Mouse (Mus musculus) heart, embryonic 16.5 days (tissue): ENCODE measurements around the gene Smad3. TPM values are rescaled to one million over a fixed set of nuclear protein-coding genes. Genes with fewer than 3 reads are reported as not detected.

Experiments
- ATAC-seq: fragments of 200-750 bp; cut with Nextera tagmentation; replicated peaks from 2 replicates; pipeline ENCODE4 v1.8.0; 2017; ENCODE audit warnings: moderate number of reproducible peaks; ENCODE audit not compliant: insufficient read depth, low FRiP score; ENCODE audit errors: extremely low read depth
- H3K27ac ChIP-seq: fragments of 300-500 bp; sonication (generic); 2 replicates; pipeline ENCODE4 v1.5.1; 2014; ENCODE audit warnings: mild to moderate bottlenecking, low read length, control low read depth, moderate library complexity
- H3K27me3 ChIP-seq: fragments of 300-500 bp; sonication (generic); 2 replicates; pipeline ENCODE4 v1.6.1; 2014; ENCODE audit warnings: low read length, mixed read lengths; ENCODE audit not compliant: control insufficient read depth, insufficient read depth
- H3K36me3 ChIP-seq: fragments of 300-500 bp; sonication (generic); 2 replicates; pipeline ENCODE4 v1.6.1; 2014; ENCODE audit not compliant: control insufficient read depth, insufficient read depth
- H3K4me1 ChIP-seq: fragments of 300-500 bp; sonication (generic); 2 replicates; pipeline ENCODE4 v1.6.1; 2014; ENCODE audit warnings: low read length, mixed read lengths; ENCODE audit not compliant: control insufficient read depth, insufficient read depth
- H3K4me2 ChIP-seq: fragments of 300-500 bp; sonication (generic); 2 replicates; pipeline ENCODE4 v1.6.1; 2014; ENCODE audit warnings: low read depth, mild to moderate bottlenecking, control low read depth, low read length
- H3K4me3 ChIP-seq: fragments of 300-500 bp; sonication (generic); 2 replicates; pipeline ENCODE4 v1.5.1; 2014; ENCODE audit warnings: mild to moderate bottlenecking, control low read depth, low read length
- H3K9ac ChIP-seq: fragments of 300-500 bp; sonication (generic); 2 replicates; pipeline ENCODE4 v1.6.1; 2014; ENCODE audit warnings: low read length, control low read depth
- H3K9me3 ChIP-seq: fragments of 300-500 bp; sonication (generic); replicated peaks from 2 replicates; pipeline ENCODE4 v1.6.1; 2016; ENCODE audit warnings: low read length; ENCODE audit not compliant: control insufficient read depth
- WGBS: fragments of 180-500 bp; shearing (Covaris S2); extraction: QIAGEN DNeasy Blood & Tissue Kit; methylation state at CpG from one replicate; pipeline ENCODE4 v1.1.7; 2014; 5-methylcytosine and 5-hydroxymethylcytosine counted together
- polyA plus RNA-seq: library from polyadenylated mRNA; unstranded; fragments of >200 nt; fragmentation: Nextera tagmentation; extraction: Ambion mirVana; gene quantifications from 2 replicates; pipeline ENCODE4 v1.2.1, GENCODE M21; 2015

Smad3 gene
- polyA plus RNA-seq, 1 experiment from 2014 or later = 12.5 TPM

DNA sequence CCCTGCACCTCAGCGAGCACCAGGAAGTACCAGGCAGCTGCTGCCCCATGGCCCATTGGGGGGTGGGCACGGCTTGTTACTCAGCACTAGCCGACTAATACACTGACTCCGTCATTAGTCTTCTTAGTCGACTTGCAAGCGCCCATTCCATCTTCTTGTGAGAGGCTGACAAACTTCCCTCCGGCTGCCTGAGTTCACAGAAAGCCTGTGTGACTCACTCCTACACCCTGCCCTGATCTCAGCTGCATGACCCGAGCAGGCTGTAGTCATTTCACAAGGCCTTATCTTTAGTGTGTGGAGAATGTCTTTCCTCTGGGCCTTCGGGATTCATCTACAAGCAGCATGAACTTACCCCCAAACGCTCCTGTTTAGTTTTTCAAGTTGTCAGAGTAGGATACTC is 83.2 kb downstream of the Smad3 start:
- Histone ChIP-seq H3K27ac (no peak overlapping the region), H3K9me3 (0 out of 2 replicates have a peak, but pooled peaks cover 3% of the 10 kb centered on the region), H3K4me2 (no peak overlapping the region), H3K9ac (no peak overlapping the region), H3K27me3 (no peaks in the 10 kb centered on the region), H3K36me3 (no peaks in the 10 kb centered on the region), H3K4me1 (peaks cover 28% of the 10 kb centered on the region), H3K4me3 (no peak overlapping the region)
- ATAC-seq = no peak
- 53% methylated on average over 10 of the region's 10 CpGs for WGBS

- Histone ChIP-seq H3K9ac (no peak overlapping the region), H3K27me3 (no peaks in the 10 kb centered on the region), H3K4me1 (peaks cover 33% of the 10 kb centered on the region), H3K4me3 (no peak overlapping the region), H3K36me3 (no peaks in the 10 kb centered on the region), H3K9me3 (0 out of 2 replicates have a peak, but pooled peaks cover 3% of the 10 kb centered on the region), H3K4me2 (no peak overlapping the region), H3K27ac (peak overlapping the region; percentile 69)
- WGBS = 58% methylated on average over 3 of the region's 3 CpGs
- ATAC-seq = no peak
Observed at GRCm38 (mm10) chr9:63673494-63673805, 84.3 kb downstream of the Smad3 start.

GRCm38 (mm10) chr9:63672797-63673493 is 84.8 kb downstream of the Smad3 start:
- Histone ChIP-seq H3K9me3 (0 out of 2 replicates have a peak, but pooled peaks cover 3% of the 10 kb centered on the region), H3K9ac (no peak overlapping the region), H3K4me3 (no peak overlapping the region), H3K27me3 (no peaks in the 10 kb centered on the region), H3K27ac (peak overlapping the region; percentile 69), H3K36me3 (no peaks in the 10 kb centered on the region), H3K4me2 (no peak overlapping the region), H3K4me1 (peaks cover 33% of the 10 kb centered on the region)
- 46% methylated on average over 8 of the region's 8 CpGs for WGBS
- no peak for ATAC-seq

GRCm38 (mm10) chr9:63669816-63670215 is 88.0 kb downstream of the Smad3 start:
- no peaks in the 10 kb centered on the region for H3K27me3 ChIP-seq
- H3K9me3 ChIP-seq = 0 out of 2 replicates have a peak, but pooled peaks cover 3% of the 10 kb centered on the region
- no peak overlapping the region for H3K27ac ChIP-seq
- no peak for ATAC-seq
- no peak overlapping the region for H3K4me2 ChIP-seq
- no peak overlapping the region for H3K9ac ChIP-seq
- peaks cover 59% of the 10 kb centered on the region for H3K4me1 ChIP-seq
- H3K36me3 ChIP-seq = no peaks in the 10 kb centered on the region
- WGBS = 97% methylated on average over 7 of the region's 7 CpGs
- no peak overlapping the region for H3K4me3 ChIP-seq

GRCm38 (mm10) chr9:63668621-63669020 is 89.2 kb downstream of the Smad3 start:
- H3K27me3 ChIP-seq = no peaks in the 10 kb centered on the region
- H3K27ac ChIP-seq = no peak overlapping the region
- no peak for ATAC-seq
- no peak overlapping the region for H3K9ac ChIP-seq
- H3K4me2 ChIP-seq = no peak overlapping the region
- H3K4me3 ChIP-seq = no peak overlapping the region
- WGBS = 80% methylated on average over 1 of the region's 1 CpGs
- peaks cover 68% of the 10 kb centered on the region for H3K4me1 ChIP-seq
- no peaks in the 10 kb centered on the region for H3K36me3 ChIP-seq
- 0 out of 2 replicates have a peak, but pooled peaks cover 3% of the 10 kb centered on the region for H3K9me3 ChIP-seq

- 52% methylated on average over 8 of the region's 8 CpGs for WGBS
- Histone ChIP-seq H3K4me3 (0 out of 2 replicates have a peak overlapping the region, but pooled peaks have one; percentile 3), H3K4me1 (peaks cover 64% of the 10 kb centered on the region), H3K4me2 (peak overlapping the region; percentile 33), H3K9ac (peak overlapping the region; percentile 24), H3K27ac (peak overlapping the region; percentile 83), H3K9me3 (0 out of 2 replicates have a peak, but pooled peaks cover 3% of the 10 kb centered on the region), H3K27me3 (no peaks in the 10 kb centered on the region), H3K36me3 (no peaks in the 10 kb centered on the region)
- ATAC-seq = no peak
Observed at GRCm38 (mm10) chr9:63667373-63667724, 90.4 kb downstream of the Smad3 start.

GRCm38 (mm10) chr9:63666612-63667372 is 91.0 kb downstream of the Smad3 start:
- peak overlapping the region; percentile 33 for H3K4me2 ChIP-seq
- 0 out of 2 replicates have a peak overlapping the region, but pooled peaks have one; percentile 3 for H3K4me3 ChIP-seq
- peak overlapping the region; percentile 83 for H3K27ac ChIP-seq
- no peaks in the 10 kb centered on the region for H3K27me3 ChIP-seq
- whole genome bisulfite sequencing = 32% methylated on average over 18 of the region's 18 CpGs
- peak; percentile 76 for ATAC-seq
- H3K9me3 ChIP-seq = 0 out of 2 replicates have a peak, but pooled peaks cover 3% of the 10 kb centered on the region
- peak overlapping the region; percentile 41 for H3K9ac ChIP-seq
- H3K36me3 ChIP-seq = no peaks in the 10 kb centered on the region
- H3K4me1 ChIP-seq = peaks cover 62% of the 10 kb centered on the region

- no peak overlapping the region for H3K4me3 ChIP-seq
- no peak overlapping the region for H3K9ac ChIP-seq
- no peak overlapping the region for H3K4me2 ChIP-seq
- H3K4me1 ChIP-seq = peaks cover 62% of the 10 kb centered on the region
- H3K27me3 ChIP-seq = no peaks in the 10 kb centered on the region
- 55% methylated on average over 13 of the region's 13 CpGs for WGBS
- 0 out of 2 replicates have a peak, but pooled peaks have one; percentile 30 for ATAC-seq
- no peaks in the 10 kb centered on the region for H3K9me3 ChIP-seq
- H3K36me3 ChIP-seq = peaks cover 3% of the 10 kb centered on the region
- peak overlapping the region; percentile 54 for H3K27ac ChIP-seq
Observed at GRCm38 (mm10) chr9:63664792-63665646, 92.8 kb downstream of the Smad3 start.
